Mouse (Mus musculus) adrenal gland, postnatal 25 days (tissue): ENCODE measurements around the gene Gm2004. TPM values are rescaled to one million over a fixed set of nuclear protein-coding genes. Genes with fewer than 3 reads are reported as not detected.
"Not testable (repeated sequence)": the region's sequence is repeated elsewhere in the genome, so short reads cannot be mapped to it uniquely, and the experiment has no call there.

ENCODE experiments used
- DNase-seq: peaks from one replicate; pipeline ENCODE4 v3.0.0; 2021; ENCODE audit warnings: mixed read lengths
- long read RNA-seq: library from polyadenylated mRNA; stranded (forward); transcript quantifications from one replicate; pipeline ENCODE4 v2.0.0, GENCODE M21; 2021
- total RNA-seq: library from RNA; stranded (reverse); gene quantifications from 2 replicates; pipeline ENCODE4 v1.2.3, GENCODE M21; 2021

Gm2004 gene
- 4.8 and 24.2 TPM in 2 replicates for total RNA-seq
- long read RNA-seq, partial matches to known transcripts = 6 of 7 reads
- long read RNA-seq, other reads (novel, unspliced or antisense) = 1 of 7 reads

- DNase-seq = not testable (repeated sequence)
These were observed at the start of gene Gm2004 for GRCm38 (mm10) chr2:176149725-176150124. Gene Gm2004, minus strand, starts transcription at chr2:176149825.

Other genes with a start within 250 kb of the Gm2004 start
- 11.8 and 13.9 TPM in 2 replicates for gene Zfp966, start 218.7 kb downstream of the Gm2004 start, total RNA-seq
- gene Gm2026, start 184.5 kb downstream of the Gm2004 start, total RNA-seq = 24.6 and 28.8 TPM in 2 replicates
- 6.9 and 12.9 TPM in 2 replicates for gene 2210418O10Rik, start 76.7 kb upstream of the Gm2004 start, total RNA-seq
- gene Gm11009, start 169.7 kb upstream of the Gm2004 start, total RNA-seq = not detected in 2 replicates